ENCODE assay signal across 8 mouse cellular contexts in the genomic region with DNA sequence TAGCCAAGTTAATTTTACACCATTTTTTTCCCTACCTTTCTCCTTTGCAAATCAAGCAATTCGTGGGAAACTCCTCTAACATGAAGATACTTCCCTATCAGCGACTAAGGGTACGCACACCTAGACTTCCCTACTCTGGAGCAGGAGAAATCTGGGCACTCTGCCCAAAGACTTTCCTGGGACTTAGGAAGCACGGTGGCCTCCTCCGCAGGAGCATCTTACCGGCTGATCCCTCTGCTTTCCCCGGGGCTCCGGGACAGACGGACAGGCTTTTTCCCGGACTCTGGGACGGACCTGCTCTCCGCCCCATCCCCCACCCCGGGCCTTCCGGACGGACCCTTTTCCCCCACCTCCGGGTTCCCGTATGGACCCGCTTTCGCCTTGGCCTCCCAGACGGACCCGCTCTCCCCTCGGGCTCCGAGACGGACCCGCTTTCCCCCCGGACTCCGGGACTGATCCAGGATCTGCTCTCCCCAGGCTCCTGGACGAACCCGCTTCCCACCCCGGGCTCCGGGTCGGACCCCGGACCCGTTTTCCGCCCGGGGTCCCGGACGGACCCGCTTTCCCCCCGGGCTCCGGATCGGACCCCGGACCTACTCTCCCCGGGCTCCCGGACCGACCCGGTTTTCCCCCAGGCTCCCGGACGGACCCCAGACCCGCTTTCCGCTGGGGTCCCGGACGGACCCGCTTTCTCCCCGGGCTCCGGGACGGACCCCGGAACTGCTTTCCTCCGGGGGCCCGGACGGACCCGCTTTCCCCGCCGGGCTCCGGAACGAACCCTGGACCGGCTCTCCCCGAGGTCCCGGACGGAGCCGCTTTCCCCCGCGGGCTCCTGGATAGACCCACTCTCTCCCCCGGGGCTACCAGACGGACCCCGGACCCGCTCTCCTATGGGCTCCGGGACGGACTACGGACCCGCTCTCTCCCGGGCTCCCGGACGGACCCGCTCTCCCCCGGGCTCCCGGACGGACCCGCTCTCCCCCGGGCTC. TPM values are rescaled to one million over a fixed set of nuclear protein-coding genes. Genes with fewer than 3 reads are reported as not detected.
DNase-seq lines count a peak whose midpoint lies in the region; ATAC-seq and TF ChIP-seq lines count a peak whose summit lies in the region.

No protein-coding gene starts in this region.

- H3K27ac ChIP-seq in embryonic facial prominence, embryonic 12.5 days: no peak overlapping the region
- no peak overlapping the region for H3K27ac ChIP-seq in intestine, embryonic 14.5 days (ENCODE audit: low read depth)
- no peak overlapping the region for H3K27ac ChIP-seq in liver, embryonic 16.5 days (ENCODE audit: low read length)
- H3K27ac ChIP-seq in testis, adult 2 months (ENCODE audit: control insufficient read depth, insufficient read depth, low read depth, low read length): peak overlapping the region; percentile 42; the same call in 1 of the 2 replicates

- peak overlapping the region; percentile 28 for H3K4me3 ChIP-seq in embryonic facial prominence, embryonic 12.5 days
- peak overlapping the region; percentile 18 for H3K4me3 ChIP-seq in intestine, embryonic 14.5 days (ENCODE audit: low read depth, low read length)
- H3K4me3 ChIP-seq in liver, embryonic 16.5 days (ENCODE audit: low read depth, low read length): peak overlapping the region; percentile 37
- peak overlapping the region; percentile 79 for H3K4me3 ChIP-seq in testis, adult 2 months (ENCODE audit: control insufficient read depth, low read depth, low read length)

- no peak for ATAC-seq in embryonic facial prominence, embryonic 12.5 days (ENCODE audit: insufficient number of reproducible peaks, insufficient read depth, low FRiP score, low TSS enrichment)
- ATAC-seq in intestine, embryonic 14.5 days (replicated peaks; ENCODE audit: low FRiP score, low TSS enrichment, low read depth): no peak
- ATAC-seq in liver, embryonic 16.5 days (ENCODE audit: low read depth): no peak

- H3K9me3 ChIP-seq in embryonic facial prominence, embryonic 12.5 days: no peaks in the 10 kb centered on the region
- peaks cover 5% of the 10 kb centered on the region; the same call in 1 of the 2 replicates for H3K9me3 ChIP-seq in intestine, embryonic 14.5 days (ENCODE audit: control insufficient read depth, low read length)
- no peaks in the 10 kb centered on the region; the same call in 1 of the 2 replicates for H3K9me3 ChIP-seq in liver, embryonic 16.5 days (replicated peaks; ENCODE audit: control insufficient read depth, low read length)

- H3K4me2 ChIP-seq in embryonic facial prominence, embryonic 12.5 days (replicated peaks): peak overlapping the region; percentile 44
- H3K4me2 ChIP-seq in intestine, embryonic 14.5 days (ENCODE audit: low read length): peak overlapping the region; percentile 48
- H3K4me2 ChIP-seq in liver, embryonic 16.5 days (ENCODE audit: low read depth, low read length): peak overlapping the region; percentile 43

- intact Hi-C loops in left cerebral cortex, postnatal 36 days (cut with DNase I): no loop called here

- no peaks in the 10 kb centered on the region for H3K4me1 ChIP-seq in embryonic facial prominence, embryonic 12.5 days
- H3K4me1 ChIP-seq in intestine, embryonic 14.5 days (replicated peaks; ENCODE audit: control insufficient read depth, insufficient read depth, low read length): no peaks in the 10 kb centered on the region
- no peaks in the 10 kb centered on the region for H3K4me1 ChIP-seq in liver, embryonic 16.5 days (ENCODE audit: control insufficient read depth, low read depth, low read length)
- no peaks in the 10 kb centered on the region; the same call in 1 of the 2 replicates for H3K4me1 ChIP-seq in testis, adult 2 months (ENCODE audit: control insufficient read depth, insufficient read depth, low read length)

- no peak for TF ChIP-seq CTCF in testis, adult 2 months (IDR thresholded peaks at IDR 0.05; ENCODE audit: control insufficient read depth, insufficient read depth, insufficient replicate concordance, low read depth, low read length)

- H3K36me3 ChIP-seq in embryonic facial prominence, embryonic 12.5 days: no peaks in the 10 kb centered on the region
- H3K36me3 ChIP-seq in intestine, embryonic 14.5 days (ENCODE audit: control insufficient read depth, insufficient read depth, low read length): no peaks in the 10 kb centered on the region
- H3K36me3 ChIP-seq in liver, embryonic 16.5 days (ENCODE audit: control insufficient read depth, insufficient read depth): no peaks in the 10 kb centered on the region
- H3K36me3 ChIP-seq in testis, adult 2 months (ENCODE audit: control insufficient read depth, insufficient read depth, low read length): no peaks in the 10 kb centered on the region

- TF ChIP-seq POLR2A in testis, adult 2 months (IDR thresholded peaks at IDR 0.05; ENCODE audit: control insufficient read depth, low read depth, low read length): no peak

- H3K27me3 ChIP-seq in embryonic facial prominence, embryonic 12.5 days: peaks cover 22% of the 10 kb centered on the region
- H3K27me3 ChIP-seq in intestine, embryonic 14.5 days (replicated peaks; ENCODE audit: control insufficient read depth, insufficient read depth, low read length): peaks cover 32% of the 10 kb centered on the region
- H3K27me3 ChIP-seq in liver, embryonic 16.5 days (ENCODE audit: control insufficient read depth, insufficient read depth, low read depth, low read length): peaks cover 15% of the 10 kb centered on the region
- no peaks in the 10 kb centered on the region for H3K27me3 ChIP-seq in testis, adult 2 months (ENCODE audit: control insufficient read depth, insufficient read depth, low read length)

- no peak overlapping the region for H3K9ac ChIP-seq in embryonic facial prominence, embryonic 12.5 days
- no peak overlapping the region for H3K9ac ChIP-seq in intestine, embryonic 14.5 days (ENCODE audit: low read length)
- no peak overlapping the region for H3K9ac ChIP-seq in liver, embryonic 16.5 days (ENCODE audit: low read depth, low read length)

- DNase-seq in ovary, postnatal 36 days (ENCODE audit: low spot score): peak; percentile 5
- no peak for DNase-seq in ovary, adult 18-20 months (ENCODE audit: low spot score)
- peak; percentile 60 for DNase-seq in intestine, embryonic 14.5 days (ENCODE audit: low spot score)
- no peak for DNase-seq in left cerebral cortex, postnatal 36 days (ENCODE audit: low spot score in 2 of 2)
- no peak for DNase-seq in c-Kit-positive CD71-positive TER-119-positive erythroid progenitor cells, embryonic 14.5 days (ENCODE audit: low spot score)

- WGBS in embryonic facial prominence, embryonic 12.5 days: 20% methylated on average over 77 of the region's 90 CpGs
- 21% methylated on average over 70 of the region's 90 CpGs for WGBS in intestine, embryonic 14.5 days
- 23% methylated on average over 77 of the region's 90 CpGs for WGBS in liver, embryonic 16.5 days (ENCODE audit: insufficient replicate concordance)

RNA-seq across cellular contexts. Expression of a gene that starts 1.3 kb away (rescaled TPM):
- 1.5 and 1.8 TPM in 2 replicates for polyA plus RNA-seq in embryonic facial prominence, embryonic 12.5 days (2016; fragmentation: Nextera tagmentation; extraction: Ambion mirVana)
- polyA plus RNA-seq in intestine, embryonic 14.5 days (2014; fragmentation: Nextera tagmentation; extraction: Ambion mirVana): 0.66 and 2.3 TPM in 2 replicates
- 1.7 and 1.8 TPM in 2 replicates for polyA plus RNA-seq in liver, embryonic 16.5 days (2015; fragmentation: Nextera tagmentation; extraction: Ambion mirVana)
- polyA plus RNA-seq in testis, adult 2 months (2012; rRNA removed): 60.5 and 93.6 TPM in 2 replicates
- not detected for total RNA-seq in left cerebral cortex, postnatal 36 days (2021)

RNA-seq across cellular contexts. Expression of a gene that starts 1.5 kb away (rescaled TPM):
- not detected in 2 replicates for polyA plus RNA-seq in embryonic facial prominence, embryonic 12.5 days (2016; fragmentation: Nextera tagmentation; extraction: Ambion mirVana)
- not detected in 2 replicates for polyA plus RNA-seq in intestine, embryonic 14.5 days (2014; fragmentation: Nextera tagmentation; extraction: Ambion mirVana)
- polyA plus RNA-seq in liver, embryonic 16.5 days (2015; fragmentation: Nextera tagmentation; extraction: Ambion mirVana): not detected in 2 replicates
- 0.28 and 0.30 TPM in 2 replicates for polyA plus RNA-seq in testis, adult 2 months (2012; rRNA removed)
- total RNA-seq in left cerebral cortex, postnatal 36 days (2021): not detected

Comparison
In these comparisons a context has a peak if more than half of its experiments do, and no peak if none do; other contexts are left out.
1. DNase-seq: peak in ovary, postnatal 36 days (single experiment) and intestine, embryonic 14.5 days (single experiment); none in ovary, adult 18-20 months (single experiment), left cerebral cortex, postnatal 36 days (0 of 2) and c-Kit-positive CD71-positive TER-119-positive erythroid progenitor cells, embryonic 14.5 days (single experiment).
2. H3K4me3 ChIP-seq: peak in every context shown above with its lines; median percentile 79 in testis, adult 2 months; 37 in liver, embryonic 16.5 days; 28 in embryonic facial prominence, embryonic 12.5 days; 18 in intestine, embryonic 14.5 days.
3. RNA of a gene that starts 1.3 kb away (polyA plus RNA-seq): 60.5 to 93.6 TPM in testis, adult 2 months; 0.66 to 2.3 TPM in intestine, embryonic 14.5 days, 1.5 to 1.8 TPM in embryonic facial prominence, embryonic 12.5 days and 1.7 to 1.8 TPM in liver, embryonic 16.5 days; every median in the first group is over 10 times any median in the second.
4. Peak in every context shown above with its lines, with median percentiles within 50 percentile points of each other: H3K4me2 ChIP-seq.